Mouse (Mus musculus) liver, postnatal 0 days (tissue): ENCODE data around the gene Ddx23.

Experiments
- CTCF ChIP-seq: sonication (generic); IDR thresholded peaks from 2 replicates; pipeline ENCODE4 v1.5.1; 2016; ENCODE audit warnings: antibody characterized with exemption, low read depth
- EP300 ChIP-seq: IDR thresholded peaks from 2 replicates; pipeline ENCODE4 v1.6.1; 2016; ENCODE audit warnings: antibody characterized with exemption, low read depth, mild to moderate bottlenecking

DNA sequence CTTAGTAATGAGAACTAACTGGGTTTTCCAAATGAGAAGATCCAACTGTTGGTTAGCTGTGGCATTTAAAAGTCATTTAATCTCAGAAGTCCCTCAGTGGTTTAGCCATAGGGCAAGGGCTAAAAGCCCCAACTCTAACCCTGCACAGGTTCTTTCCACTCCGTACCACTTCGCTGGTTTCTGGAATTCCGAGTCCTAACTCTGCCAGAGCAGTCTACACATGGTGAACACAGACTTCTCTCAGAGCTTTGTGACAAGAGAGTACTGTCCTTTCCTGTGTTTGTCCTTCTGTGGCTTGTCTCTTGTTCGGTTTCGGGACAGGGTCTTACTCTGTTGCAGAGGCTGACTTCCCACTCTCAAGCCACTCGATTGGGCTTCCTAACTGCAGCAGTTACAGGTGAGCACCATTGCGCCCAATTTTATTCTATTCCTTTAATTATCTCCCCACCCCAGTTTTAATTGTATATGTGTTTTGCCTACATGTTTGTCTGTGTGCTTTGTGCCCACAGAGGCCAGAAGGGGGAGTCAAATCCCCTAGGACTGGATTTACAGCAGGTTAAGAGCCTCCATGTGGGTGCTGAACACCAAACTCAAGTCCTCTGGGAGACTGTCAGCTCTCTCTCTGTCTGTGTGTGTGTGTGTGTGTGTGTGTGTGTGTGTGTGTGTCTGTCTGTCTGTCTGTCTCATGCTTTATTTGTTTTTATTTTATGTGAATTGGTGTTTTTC is 36.0 kb downstream of the Ddx23 start:
- no peak for TF ChIP-seq CTCF
- TF ChIP-seq EP300 = no peak
